Mouse (Mus musculus) thymus, postnatal 14 days (tissue): ENCODE results near the gene Gm5431.
"Not testable (repeated sequence)": the region's sequence is repeated elsewhere in the genome, so short reads cannot be mapped to it uniquely, and the experiment has no call there.

ENCODE experiments used
- DNase-seq: peaks from one replicate; pipeline ENCODE4 v3.0.0; 2021

The Gm5431 gene

GRCm38 (mm10) chr11:48870781-48871180 lies 31.2 kb downstream of the Gm5431 start:
- peak; percentile 21 for DNase-seq

DNA sequence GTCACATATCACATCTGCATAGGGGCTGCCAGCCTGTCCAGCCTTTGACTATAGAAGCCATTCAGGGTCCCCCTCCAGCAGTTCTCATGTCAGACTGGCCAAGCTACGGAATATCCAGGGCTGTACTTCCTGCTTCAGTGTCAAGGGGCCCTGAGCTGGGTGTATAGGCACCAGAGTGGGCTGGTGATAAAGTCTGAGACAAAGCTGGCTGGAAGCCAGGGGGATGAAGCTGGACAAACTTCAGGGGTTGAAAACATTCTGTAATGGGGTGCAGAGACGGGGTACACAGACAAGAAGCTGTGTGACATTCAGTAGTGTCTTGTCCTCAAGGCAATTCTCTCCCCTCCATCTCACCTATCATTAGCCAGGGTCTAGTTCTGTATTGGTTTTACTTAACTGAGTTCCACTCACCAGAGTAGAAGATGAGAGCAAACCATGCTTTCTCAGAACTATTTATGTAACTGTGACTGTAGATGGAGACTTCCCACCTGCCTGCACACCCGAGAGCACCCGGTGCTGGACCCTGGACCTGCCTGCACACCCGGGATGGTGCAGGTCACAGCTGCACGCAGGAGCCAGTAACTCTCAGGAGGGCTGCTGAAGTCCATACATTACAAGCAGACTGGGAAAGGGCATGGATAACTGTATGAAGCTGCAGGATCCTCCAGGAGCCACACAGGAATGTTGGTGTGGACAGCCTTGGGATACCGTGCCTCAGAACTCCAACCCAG lies 32.5 kb downstream of the Gm5431 start:
- peak; percentile 40 for DNase-seq

GRCm38 (mm10) chr11:48866481-48866880 lies 35.5 kb downstream of the Gm5431 start:
- DNase-seq, result no peak

- no peak for DNase-seq
Measured at GRCm38 (mm10) chr11:48863808-48864207, 38.2 kb downstream of the Gm5431 start.

DNA sequence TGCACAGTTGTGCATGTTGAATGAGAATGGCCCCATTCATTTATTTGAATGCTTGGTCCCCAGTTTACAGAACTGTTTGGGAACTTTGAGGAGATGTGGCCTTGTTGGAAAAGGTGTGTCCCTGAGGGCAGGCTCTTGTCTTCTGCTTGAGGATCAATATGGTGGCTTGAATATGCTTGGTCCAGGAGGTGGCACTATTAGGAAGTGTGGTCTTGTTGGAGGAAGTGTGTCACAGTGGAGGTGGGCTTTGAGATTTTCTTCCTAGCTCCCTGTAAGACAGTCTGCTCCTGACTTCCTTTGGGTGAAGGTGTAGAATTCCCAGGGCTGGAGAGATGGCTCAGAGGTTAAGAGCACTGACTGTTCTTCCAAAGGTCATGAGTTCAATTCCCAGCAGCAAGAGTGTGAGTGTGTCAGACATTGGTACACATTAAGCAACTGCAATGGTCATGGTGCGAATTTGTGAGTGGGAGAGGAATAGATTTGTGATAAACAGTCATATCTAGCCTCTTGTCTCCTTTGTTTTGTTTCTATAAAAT lies 39.2 kb downstream of the Gm5431 start:
- DNase-seq, result no peak

- DNase-seq, result peak; percentile 69
Measured at GRCm38 (mm10) chr11:48859014-48859413, 43.0 kb downstream of the Gm5431 start.

GRCm38 (mm10) chr11:48853474-48854180 lies 48.4 kb downstream of the Gm5431 start:
- DNase-seq, result peak; percentile 89

DNA sequence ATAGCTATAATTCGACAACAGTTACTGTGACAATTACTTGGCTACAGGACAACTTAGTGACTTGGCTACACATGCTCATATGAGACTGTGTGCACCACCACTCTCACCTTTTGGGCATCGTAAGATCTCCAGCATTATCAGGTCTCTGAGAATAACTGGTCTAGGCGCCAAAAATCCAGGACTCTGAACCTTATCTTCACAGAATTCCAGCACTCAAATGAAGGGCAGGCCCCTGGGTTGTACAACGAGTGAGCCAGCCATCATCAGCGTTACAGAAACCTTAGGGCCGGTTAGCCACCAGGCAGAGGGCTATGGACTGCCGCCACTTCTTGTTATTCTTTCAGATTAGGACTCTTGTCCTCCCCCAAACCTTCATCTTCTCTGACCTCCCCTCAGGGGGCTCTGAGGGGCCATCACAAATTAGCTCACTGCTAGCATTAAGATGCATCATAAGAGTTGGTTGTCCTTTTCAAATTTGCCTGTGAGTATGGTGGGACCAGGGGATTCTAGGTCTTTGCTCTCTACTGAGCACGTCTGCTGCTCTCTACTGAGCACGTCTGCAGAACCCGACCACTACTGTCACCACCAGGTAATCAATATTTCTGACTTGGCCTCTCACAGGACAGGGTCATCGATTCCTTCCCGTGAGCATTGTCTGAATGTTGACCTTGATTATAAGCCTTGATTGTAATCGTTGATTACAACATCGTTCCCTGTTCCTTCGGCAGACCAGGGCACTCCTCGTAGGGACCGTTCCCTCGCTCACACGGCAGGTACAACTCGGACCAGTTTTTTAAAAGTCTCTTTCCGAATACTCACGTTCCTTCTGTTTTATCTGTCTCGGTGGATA lies 49.2 kb downstream of the Gm5431 start:
- DNase-seq, result no peak

- DNase-seq, result no peak
Measured at GRCm38 (mm10) chr11:48852190-48852589, 49.8 kb downstream of the Gm5431 start.

DNA sequence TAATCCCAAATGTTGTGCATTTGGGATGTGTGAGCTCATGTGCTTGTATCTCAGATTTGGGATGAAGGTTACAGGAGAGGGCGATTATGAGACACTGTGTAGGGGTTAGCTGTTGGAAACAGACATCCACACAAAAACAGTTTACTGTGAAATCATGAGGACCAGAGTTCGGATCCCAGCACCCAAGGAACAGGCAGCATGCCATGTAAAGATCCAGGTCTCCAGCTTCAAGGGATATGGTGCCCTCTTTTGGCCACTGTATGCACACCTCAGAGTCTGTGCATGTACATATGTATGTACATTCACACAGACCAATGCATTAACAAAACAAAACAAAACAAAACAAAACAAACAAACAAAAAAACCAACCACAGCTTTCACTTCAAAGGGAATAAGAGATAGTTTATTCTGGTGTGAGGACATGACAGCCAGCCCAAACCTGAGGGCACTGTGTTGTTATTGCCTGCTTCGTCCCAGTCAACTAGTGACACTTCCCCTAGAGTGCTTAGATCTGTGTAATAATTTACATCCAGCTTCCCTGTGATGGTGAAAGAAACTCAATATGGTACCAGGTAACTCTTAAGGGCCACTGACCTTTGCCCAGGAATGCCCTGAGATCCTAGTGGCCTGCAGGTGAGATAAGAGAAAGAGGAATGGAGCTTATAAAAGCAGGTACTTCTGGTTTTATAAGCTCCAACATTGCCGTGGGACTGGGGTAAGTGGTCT lies 50.6 kb downstream of the Gm5431 start:
- no peak for DNase-seq

DNA sequence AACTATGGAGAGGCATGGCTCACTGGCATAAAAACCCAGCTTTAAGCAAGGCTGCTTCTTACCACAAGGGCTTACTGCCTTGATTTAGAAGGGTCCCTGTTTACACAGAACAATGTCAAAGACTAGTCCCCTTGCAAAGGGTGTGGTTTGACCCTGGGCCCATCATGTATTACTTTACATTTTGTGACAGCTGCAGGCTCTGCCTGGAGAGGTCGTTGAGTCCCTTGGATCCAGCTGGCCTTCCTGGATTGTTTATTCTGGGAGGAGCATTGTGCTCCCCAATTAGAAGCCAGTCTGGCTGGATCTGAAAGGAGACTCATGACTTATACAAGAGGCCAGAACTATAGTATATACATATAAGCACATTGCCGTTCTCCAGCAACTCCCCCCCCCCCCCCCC lies 51.8 kb downstream of the Gm5431 start:
- DNase-seq, result no peak

- DNase-seq, result no peak
Measured at GRCm38 (mm10) chr11:48846881-48847280, 55.1 kb downstream of the Gm5431 start.

DNA sequence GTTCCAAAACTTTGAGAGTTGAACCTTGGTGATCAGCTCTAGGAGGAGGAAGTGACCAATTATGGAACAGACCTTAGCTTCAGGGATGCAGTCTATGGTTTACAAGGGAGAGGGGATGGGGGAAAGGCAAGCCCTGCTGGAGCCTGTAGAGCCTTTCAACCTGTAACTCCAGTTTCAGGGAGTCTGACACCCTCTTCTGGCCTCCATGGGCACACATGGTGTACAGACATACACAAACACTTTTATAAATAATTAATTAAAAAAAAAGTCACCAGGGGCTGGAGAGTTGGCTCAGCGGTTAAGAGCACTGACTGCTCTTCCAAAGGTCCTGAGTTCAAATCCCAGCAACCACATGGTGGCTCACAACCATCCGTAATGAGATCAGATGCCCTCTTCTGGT lies 55.7 kb downstream of the Gm5431 start:
- not testable (repeated sequence) for DNase-seq

- no peak for DNase-seq
Measured at GRCm38 (mm10) chr11:48845244-48845815, 56.7 kb downstream of the Gm5431 start.

DNA sequence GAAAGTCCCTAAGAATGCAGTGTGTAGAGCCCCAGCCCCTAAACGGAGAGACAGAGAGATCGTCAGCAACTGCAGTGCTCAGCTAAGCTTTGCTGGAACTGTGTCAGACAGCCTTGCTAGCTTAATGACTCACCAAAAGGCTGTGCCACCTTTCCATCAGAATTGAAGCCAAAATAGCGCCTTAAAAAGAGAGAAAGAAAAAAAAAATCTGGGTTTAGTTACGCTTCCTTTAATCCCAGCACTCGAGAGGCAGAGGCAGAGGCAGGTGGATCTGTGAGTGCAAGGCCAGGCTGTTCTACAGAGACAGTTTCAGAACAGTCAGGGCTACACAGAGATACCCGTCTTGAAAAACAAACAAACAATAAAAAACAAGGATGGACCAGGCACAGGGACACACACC lies 57.7 kb downstream of the Gm5431 start:
- no peak for DNase-seq

DNA sequence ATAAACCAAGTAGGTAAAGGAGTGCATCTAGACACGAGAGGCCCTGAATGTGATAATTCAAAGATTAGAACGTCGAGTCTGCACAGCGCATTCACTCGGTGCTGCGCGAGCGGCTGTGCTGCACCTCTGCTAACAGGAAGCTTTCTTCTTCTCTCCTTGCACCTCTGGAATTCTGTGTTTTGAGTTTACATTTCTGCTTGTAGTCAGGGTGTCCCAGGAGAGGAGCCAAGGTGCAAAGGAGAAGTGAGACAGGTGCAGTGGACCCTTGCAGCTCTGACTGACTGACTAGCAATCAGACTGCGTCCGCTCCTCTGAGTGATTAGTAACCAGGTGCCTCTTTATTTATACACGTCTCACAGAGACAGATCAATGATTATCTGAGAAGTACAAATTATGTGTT lies 58.8 kb downstream of the Gm5431 start:
- no peak for DNase-seq

- DNase-seq, result no peak
Measured at GRCm38 (mm10) chr11:48842378-48842792, 59.6 kb downstream of the Gm5431 start.

- no peak for DNase-seq
Measured at GRCm38 (mm10) chr11:48841213-48841612, 60.8 kb downstream of the Gm5431 start.

GRCm38 (mm10) chr11:48840805-48841204 lies 61.2 kb downstream of the Gm5431 start:
- no peak for DNase-seq

DNA sequence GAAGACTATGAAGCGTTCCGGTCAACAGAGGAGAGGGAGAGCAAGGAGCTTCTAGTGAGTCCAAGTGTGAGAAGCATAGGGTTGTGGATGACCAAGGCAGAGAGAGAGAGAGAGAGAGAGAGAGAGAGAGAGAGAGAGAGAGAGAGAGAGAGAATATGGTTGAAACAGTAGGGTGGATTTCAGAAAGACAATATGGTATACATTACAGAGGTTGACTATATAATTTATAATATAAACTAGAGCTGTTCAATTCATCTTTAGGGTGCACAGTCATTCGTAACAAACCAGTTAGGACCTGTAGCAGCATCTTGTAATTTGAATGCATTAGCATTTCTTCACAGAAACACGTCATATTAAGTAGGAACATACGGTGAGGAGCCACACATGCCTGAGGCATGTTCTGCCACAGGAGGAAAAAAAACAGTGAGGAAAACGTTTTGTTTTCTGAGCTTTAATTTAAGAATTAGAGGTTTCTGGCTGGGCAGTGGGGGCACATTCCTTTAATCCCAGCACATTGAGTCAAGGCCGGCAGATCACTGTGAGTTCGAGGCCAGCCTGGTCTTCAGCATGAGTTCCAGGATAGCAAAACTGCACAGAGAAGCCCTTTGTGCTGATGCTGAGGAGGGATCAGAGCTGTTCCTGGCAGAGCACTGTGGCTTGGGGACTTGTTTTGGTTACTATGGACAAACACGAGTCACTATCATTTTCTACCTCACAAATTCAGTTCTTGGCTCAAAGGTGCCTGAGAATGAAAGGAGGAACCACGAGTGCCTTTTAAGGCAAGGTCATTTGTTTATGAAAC lies 62.9 kb downstream of the Gm5431 start:
- no peak for DNase-seq

DNA sequence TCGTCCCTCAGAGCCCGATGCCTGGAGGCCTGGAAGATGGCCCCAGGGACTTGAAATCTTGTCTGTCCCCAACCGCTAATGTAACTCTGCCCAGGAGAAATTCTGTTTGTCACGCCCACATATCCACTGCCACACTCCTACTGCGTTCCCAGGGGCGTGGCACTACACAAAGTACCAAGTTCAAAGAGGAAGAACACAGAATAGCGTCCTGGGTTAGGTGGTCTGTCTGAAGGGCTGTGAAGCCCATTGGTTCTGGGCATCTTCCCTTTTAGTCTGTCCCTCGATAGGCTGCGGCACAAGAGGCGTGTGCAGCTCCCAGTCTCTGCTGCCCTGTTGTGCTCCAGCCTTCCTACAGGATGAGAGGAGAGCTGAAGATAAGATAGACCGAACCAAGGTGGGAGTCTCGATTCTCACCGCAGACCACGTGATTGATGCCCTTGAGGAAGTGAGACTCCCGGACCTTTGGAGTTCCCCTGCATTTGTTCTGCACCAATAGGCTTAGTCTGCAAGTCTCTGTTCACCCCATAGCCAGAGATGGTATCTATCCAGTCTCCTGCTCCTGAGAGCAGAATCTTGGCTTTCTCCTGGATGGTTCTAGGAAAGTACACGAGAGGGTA lies 63.7 kb downstream of the Gm5431 start:
- DNase-seq, result no peak
